Mouse (Mus musculus) spleen, adult 18-20 months (tissue): Measurements from ENCODE around the gene Prss21.
"Not testable (repeated sequence)": the region's sequence is repeated elsewhere in the genome, so short reads cannot be mapped to it uniquely, and the experiment has no call there.

Experiments used
- DNase-seq, 2 experiments: peaks; one replicate each; pipeline ENCODE4 v3.0.0; 2022; ENCODE audit warnings: mixed read lengths in 2 of 2

Gene Prss21

DNA sequence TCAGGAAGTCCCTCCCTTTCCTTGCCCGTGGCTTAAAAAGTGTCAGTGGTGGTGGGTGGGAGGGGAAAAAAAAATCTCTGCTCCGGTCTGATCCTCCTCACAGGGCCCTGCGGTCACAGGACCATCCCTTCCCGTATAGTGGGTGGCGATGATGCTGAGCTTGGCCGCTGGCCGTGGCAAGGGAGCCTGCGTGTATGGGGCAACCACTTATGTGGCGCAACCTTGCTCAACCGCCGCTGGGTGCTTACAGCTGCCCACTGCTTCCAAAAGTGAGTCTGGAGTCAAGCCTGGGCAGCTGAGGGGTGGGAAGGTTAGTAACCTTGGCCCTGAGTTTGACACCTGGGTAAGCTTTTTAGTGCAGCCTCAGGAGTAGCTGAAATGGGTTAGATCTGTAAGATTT, 657 bp downstream of the Prss21 start:
- DNase-seq: no peak

- peak in 1 of 2 experiments; percentile 24 for DNase-seq
These were observed 6.3 kb downstream of the Prss21 start for GRCm38 (mm10) chr17:23873884-23874856.

- no peak for DNase-seq
These were observed 8.9 kb downstream of the Prss21 start for GRCm38 (mm10) chr17:23876741-23877140.

GRCm38 (mm10) chr17:23877166-23877565, 9.3 kb downstream of the Prss21 start:
- DNase-seq: no peak

DNA sequence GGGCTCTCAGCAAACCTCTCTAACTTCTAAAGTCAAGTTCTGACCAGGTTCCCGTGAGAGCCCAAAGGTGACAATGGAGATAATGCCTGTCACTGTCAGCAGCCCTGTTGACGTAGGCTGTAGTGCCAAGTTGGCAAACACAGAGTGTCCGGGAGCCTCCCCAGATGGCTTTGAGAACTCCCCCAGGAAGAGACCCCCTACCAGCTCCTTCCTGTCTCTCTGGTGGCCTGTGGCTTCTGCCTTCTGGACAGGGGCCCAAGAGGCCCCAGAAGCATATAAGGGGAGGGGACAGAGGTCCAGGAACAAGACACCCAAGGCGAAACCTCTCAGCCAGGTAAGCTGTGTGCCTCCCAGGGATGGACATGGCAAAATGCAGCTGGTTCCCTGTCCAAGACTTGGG, 12.7 kb downstream of the Prss21 start, which contains the start of the genes Dcpp1 and Dcpp2:
Dcpp1 (plus strand) TSS at position 301 of the 400 bp plus-strand sequence.
Dcpp2 (plus strand) TSS at position 305 of the 400 bp plus-strand sequence.
- not testable (repeated sequence) for DNase-seq

DNA sequence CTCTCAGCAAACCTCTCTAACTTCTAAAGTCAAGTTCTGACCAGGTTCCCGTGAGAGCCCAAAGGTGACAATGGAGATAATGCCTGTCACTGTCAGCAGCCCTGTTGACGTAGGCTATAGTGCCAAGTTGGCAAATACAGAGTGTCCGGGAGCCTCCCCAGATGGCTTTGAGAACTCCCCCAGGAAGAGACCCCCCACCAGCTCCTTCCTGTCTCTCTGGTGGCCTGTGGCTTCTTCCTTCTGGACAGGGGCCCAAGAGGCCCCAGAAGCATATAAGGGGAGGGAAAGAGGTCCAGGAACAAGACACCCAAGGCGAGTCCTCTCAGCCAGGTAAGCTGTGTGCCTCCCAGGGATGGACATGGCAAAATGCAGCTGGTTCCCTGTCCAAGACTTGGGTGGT, 49.3 kb downstream of the Prss21 start, which contains the start of gene Dcpp3:
Dcpp3 (plus strand) TSS at position 301 of the 400 bp plus-strand sequence.
- DNase-seq: not testable (repeated sequence)
